Mouse (Mus musculus) ES-Bruce4 (cell line): ENCODE data around the gene Fancc. TPM values are rescaled to one million over a fixed set of nuclear protein-coding genes. Genes with fewer than 3 reads are reported as not detected.
"Not testable (repeated sequence)": the region's sequence is repeated elsewhere in the genome, so short reads cannot be mapped to it uniquely, and the experiment has no call there.

Source experiments
- H3K27ac ChIP-seq: 2 replicates; pipeline ENCODE4 v1.5.1; 2012; ENCODE audit warnings: low read length, inconsistent platforms; ENCODE audit not compliant: insufficient read depth
- H3K27me3 ChIP-seq: 2 replicates; pipeline ENCODE4 v1.6.1; 2012; ENCODE audit warnings: mild to moderate bottlenecking, low read length, inconsistent platforms; ENCODE audit not compliant: control insufficient read depth, poor library complexity, insufficient read depth, severe bottlenecking
- H3K36me3 ChIP-seq: 2 replicates; pipeline ENCODE4 v1.6.1; 2012; ENCODE audit warnings: inconsistent platforms, mild to moderate bottlenecking, low read length, moderate library complexity; ENCODE audit not compliant: control insufficient read depth, poor library complexity, insufficient read depth, severe bottlenecking
- H3K4me1 ChIP-seq: one replicate; pipeline ENCODE4 v1.8.1; 2011; ENCODE audit warnings: low read length; ENCODE audit not compliant: control insufficient read depth, insufficient read depth
- H3K4me3 ChIP-seq: 2 replicates; pipeline ENCODE4 v1.5.1; 2011; ENCODE audit warnings: low read depth, mild to moderate bottlenecking, low read length
- H3K9ac ChIP-seq: 2 replicates; pipeline ENCODE4 v1.6.1; 2012; ENCODE audit warnings: low read depth, mild to moderate bottlenecking, inconsistent platforms; ENCODE audit not compliant: poor library complexity, severe bottlenecking
- H3K9me3 ChIP-seq: replicated peaks from 2 replicates; pipeline ENCODE4 v1.6.1; 2012; ENCODE audit warnings: mild to moderate bottlenecking, low read length, inconsistent platforms; ENCODE audit not compliant: control insufficient read depth, poor library complexity, insufficient read depth, severe bottlenecking
- CTCF ChIP-seq: IDR thresholded peaks from one replicate; pipeline ENCODE4 v1.8.1; 2011; ENCODE audit warnings: low read depth, low read length
- EP300 ChIP-seq: IDR thresholded peaks from 2 replicates; pipeline ENCODE4 v1.6.1; 2011; ENCODE audit warnings: low read depth, low read length; ENCODE audit not compliant: insufficient read depth
- POLR2A ChIP-seq: IDR thresholded peaks from one replicate; pipeline ENCODE4 v1.8.1; 2011; ENCODE audit warnings: low read length; ENCODE audit not compliant: insufficient read depth
- polyA plus RNA-seq: library from polyadenylated mRNA; stranded (reverse); fragments of >200 nt; gene quantifications from 2 replicates; pipeline ENCODE4 v1.2.4, GENCODE M21; 2011; ENCODE audit warnings: low read depth; ENCODE audit not compliant: missing spikeins, insufficient read depth, insufficient read length

Fancc gene
- polyA plus RNA-seq, 1 experiment, result 13.3 TPM

- H3K27ac ChIP-seq, result no peak overlapping the region
- H3K4me1 ChIP-seq, result no peaks in the 10 kb centered on the region
- TF ChIP-seq POLR2A (no peak), EP300 (no peak), CTCF (no peak)
- H3K9me3 ChIP-seq, result no peaks in the 10 kb centered on the region
- H3K27me3 ChIP-seq, result no peaks in the 10 kb centered on the region
- no peaks in the 10 kb centered on the region for H3K36me3 ChIP-seq
- no peak overlapping the region for H3K4me3 ChIP-seq
- H3K9ac ChIP-seq, result no peak overlapping the region
These were observed 137.7 kb downstream of the Fancc start for GRCm38 (mm10) chr13:63359393-63359792.

GRCm38 (mm10) chr13:63356558-63356957 lies 140.5 kb downstream of the Fancc start:
- no peak overlapping the region for H3K9ac ChIP-seq
- H3K27me3 ChIP-seq, result no peaks in the 10 kb centered on the region
- peak; percentile 1 for TF ChIP-seq CTCF
- TF ChIP-seq POLR2A, result no peak

GRCm38 (mm10) chr13:63356101-63356500 lies 141.0 kb downstream of the Fancc start:
- Histone ChIP-seq H3K4me1 (peaks cover 6% of the 10 kb centered on the region), H3K27me3 (no peaks in the 10 kb centered on the region), H3K36me3 (no peaks in the 10 kb centered on the region), H3K4me3 (no peak overlapping the region), H3K9ac (no peak overlapping the region), H3K27ac (no peak overlapping the region), H3K9me3 (0 out of 2 replicates have a peak, but pooled peaks cover 2% of the 10 kb centered on the region)
- TF ChIP-seq EP300 (peak; percentile 84), POLR2A (no peak), CTCF (no peak)

More at GRCm38 (mm10) chr13:63356558-63356957, 140.5 kb downstream of the Fancc start:
- Histone ChIP-seq H3K4me3 (no peak overlapping the region), H3K36me3 (no peaks in the 10 kb centered on the region), H3K9me3 (0 out of 2 replicates have a peak, but pooled peaks cover 2% of the 10 kb centered on the region), H3K27ac (no peak overlapping the region), H3K4me1 (peaks cover 3% of the 10 kb centered on the region)

GRCm38 (mm10) chr13:63353312-63353711 lies 143.8 kb downstream of the Fancc start:
- H3K9ac ChIP-seq, H3K4me3 ChIP-seq, H3K27me3 ChIP-seq, H3K9me3 ChIP-seq, H3K4me1 ChIP-seq, H3K36me3 ChIP-seq: not testable (repeated sequence)
- peak; percentile 40; the same call in 1 of the 2 replicates for TF ChIP-seq EP300
- H3K27ac ChIP-seq, result peak overlapping the region; percentile 96

- Histone ChIP-seq H3K9ac (no peak overlapping the region), H3K27me3 (no peaks in the 10 kb centered on the region), H3K4me1 (peaks cover 6% of the 10 kb centered on the region), H3K36me3 (no peaks in the 10 kb centered on the region), H3K27ac (no peak overlapping the region), H3K9me3 (0 out of 2 replicates have a peak, but pooled peaks cover 2% of the 10 kb centered on the region), H3K4me3 (no peak overlapping the region)
- TF ChIP-seq POLR2A (no peak), EP300 (no peak), CTCF (no peak)
These were observed 147.0 kb downstream of the Fancc start for GRCm38 (mm10) chr13:63350076-63350475.

- TF ChIP-seq CTCF, result no peak
- no peak for TF ChIP-seq EP300
- no peak for TF ChIP-seq POLR2A
- Histone ChIP-seq H3K4me1 (peaks cover 2% of the 10 kb centered on the region), H3K9ac (no peak overlapping the region), H3K9me3 (no peaks in the 10 kb centered on the region), H3K4me3 (no peak overlapping the region), H3K27me3 (no peaks in the 10 kb centered on the region), H3K27ac (no peak overlapping the region), H3K36me3 (no peaks in the 10 kb centered on the region)
These were observed 149.4 kb downstream of the Fancc start for GRCm38 (mm10) chr13:63347639-63348038.
